In the genomic region with DNA sequence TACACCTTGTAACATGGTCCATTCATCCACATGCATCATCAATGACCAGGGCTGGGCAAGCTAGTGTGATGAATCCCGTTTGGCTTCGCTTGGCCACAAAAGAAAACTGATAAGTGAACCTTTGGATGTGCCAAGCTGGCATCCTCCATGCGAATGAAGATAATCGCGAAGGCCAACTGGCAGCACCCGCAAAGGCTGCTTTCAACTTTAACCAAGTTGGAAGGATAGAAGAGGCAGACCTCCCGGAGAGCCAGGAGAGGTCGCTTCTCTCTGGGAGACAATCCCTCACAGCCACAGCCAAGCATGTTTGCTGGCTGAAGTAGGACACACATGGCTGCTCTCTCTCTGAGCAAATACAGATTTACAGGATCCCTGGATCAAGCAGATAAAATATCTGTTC, we compare ENCODE assay signal across 15 mouse cellular contexts.
DNase-seq lines count a peak whose midpoint lies in the region; ATAC-seq and TF ChIP-seq lines count a peak whose summit lies in the region.
"Had no signal": no experiment of that assay in that cellular context is flagged by ENCODE, and none has a peak within 500 bp of the region (broad histone marks: within the 10 kb centered on the region; RNA-seq: fewer than 3 reads in every experiment).

No protein-coding gene starts in this region.

- no peak overlapping the region for H3K9ac ChIP-seq in heart, embryonic 12.5 days
- no peak overlapping the region for H3K9ac ChIP-seq in midbrain, postnatal 0 days (replicated peaks; ENCODE audit: low read length, poor library complexity, severe bottlenecking)
- no peak overlapping the region for H3K9ac ChIP-seq in midbrain, embryonic 13.5 days (replicated peaks)
- no peak overlapping the region for H3K9ac ChIP-seq in hindbrain, embryonic 16.5 days (ENCODE audit: low read depth, low read length)
- H3K9ac ChIP-seq: embryonic facial prominence, embryonic 13.5 days; limb, embryonic 13.5 days; neural tube, embryonic 15.5 days had no signal

- H3K27me3 ChIP-seq in heart, embryonic 12.5 days (replicated peaks) = no peaks in the 10 kb centered on the region
- no peaks in the 10 kb centered on the region for H3K27me3 ChIP-seq in midbrain, postnatal 0 days (ENCODE audit: insufficient read depth, low read length)
- no peaks in the 10 kb centered on the region for H3K27me3 ChIP-seq in midbrain, embryonic 13.5 days
- no peaks in the 10 kb centered on the region for H3K27me3 ChIP-seq in hindbrain, embryonic 16.5 days (replicated peaks; ENCODE audit: control insufficient read depth, insufficient read depth, low read length)
- H3K27me3 ChIP-seq: embryonic facial prominence, embryonic 13.5 days; limb, embryonic 13.5 days; neural tube, embryonic 15.5 days had no signal

- 0 out of 2 replicates have a peak, but pooled peaks have one; percentile 6 for TF ChIP-seq CTCF in midbrain, postnatal 0 days (IDR thresholded peaks at IDR 0.05)

- no peak overlapping the region for H3K4me2 ChIP-seq in heart, embryonic 12.5 days
- H3K4me2 ChIP-seq in midbrain, postnatal 0 days (ENCODE audit: low read depth, low read length, poor library complexity, severe bottlenecking) = no peak overlapping the region
- H3K4me2 ChIP-seq in midbrain, embryonic 13.5 days (replicated peaks) = no peak overlapping the region
- H3K4me2 ChIP-seq in hindbrain, embryonic 16.5 days (ENCODE audit: low read length) = no peak overlapping the region
- H3K4me2 ChIP-seq: embryonic facial prominence, embryonic 13.5 days; limb, embryonic 13.5 days; neural tube, embryonic 15.5 days had no signal

- WGBS in heart, embryonic 12.5 days = 77% methylated on average over 8 of the region's 8 CpGs
- 78% methylated on average over 8 of the region's 8 CpGs for WGBS in midbrain, postnatal 0 days
- 84% methylated on average over 8 of the region's 8 CpGs for WGBS in midbrain, embryonic 13.5 days
- 84% methylated on average over 8 of the region's 8 CpGs for WGBS in hindbrain, embryonic 16.5 days

- H3K4me1 ChIP-seq in heart, embryonic 12.5 days (replicated peaks) = peaks cover 8% of the 10 kb centered on the region
- H3K4me1 ChIP-seq in midbrain, postnatal 0 days (ENCODE audit: insufficient read depth, low read length) = no peaks in the 10 kb centered on the region
- no peaks in the 10 kb centered on the region for H3K4me1 ChIP-seq in midbrain, embryonic 13.5 days (replicated peaks)
- peaks cover 3% of the 10 kb centered on the region; the same call in 1 of the 2 replicates for H3K4me1 ChIP-seq in hindbrain, embryonic 16.5 days (ENCODE audit: control insufficient read depth, insufficient read depth, low read depth, low read length)

- H3K36me3 ChIP-seq in heart, embryonic 12.5 days = no peaks in the 10 kb centered on the region
- H3K36me3 ChIP-seq in midbrain, postnatal 0 days (ENCODE audit: insufficient read depth, low read length) = no peaks in the 10 kb centered on the region
- H3K36me3 ChIP-seq in midbrain, embryonic 13.5 days = no peaks in the 10 kb centered on the region
- no peaks in the 10 kb centered on the region for H3K36me3 ChIP-seq in hindbrain, embryonic 16.5 days (ENCODE audit: control insufficient read depth, insufficient read depth, low read length)
- H3K36me3 ChIP-seq: embryonic facial prominence, embryonic 13.5 days; hindbrain, embryonic 10.5 days; limb, embryonic 13.5 days; neural tube, embryonic 15.5 days had no signal

- no peaks in the 10 kb centered on the region for H3K9me3 ChIP-seq in heart, embryonic 12.5 days (replicated peaks)
- no peaks in the 10 kb centered on the region for H3K9me3 ChIP-seq in midbrain, postnatal 0 days (ENCODE audit: low read length)
- H3K9me3 ChIP-seq in midbrain, embryonic 13.5 days = no peaks in the 10 kb centered on the region
- no peaks in the 10 kb centered on the region for H3K9me3 ChIP-seq in hindbrain, embryonic 16.5 days (ENCODE audit: control insufficient read depth, low read length)
- H3K9me3 ChIP-seq: embryonic facial prominence, embryonic 13.5 days; hindbrain, embryonic 10.5 days; limb, embryonic 13.5 days; neural tube, embryonic 15.5 days had no signal

- DNase-seq in heart, adult 11 months = peak; percentile 93
- DNase-seq in midbrain, postnatal 0 days (ENCODE audit: low spot score) = no peak
- DNase-seq in heart, adult 8-10 months (ENCODE audit: low spot score) = peak; percentile 13
- peak; percentile 51 for DNase-seq in testis, postnatal 14 days (ENCODE audit: low spot score)
- DNase-seq: kidney, postnatal 25 days; lung, adult 2 months; right cerebral cortex, postnatal 14 days had no signal

- H3K4me3 ChIP-seq in heart, embryonic 12.5 days = no peak overlapping the region
- H3K4me3 ChIP-seq in midbrain, postnatal 0 days (ENCODE audit: low read depth, low read length) = no peak overlapping the region
- no peak overlapping the region for H3K4me3 ChIP-seq in midbrain, embryonic 13.5 days (replicated peaks)
- H3K4me3 ChIP-seq in hindbrain, embryonic 16.5 days (ENCODE audit: low read length) = no peak overlapping the region
- H3K4me3 ChIP-seq: embryonic facial prominence, embryonic 13.5 days; hindbrain, embryonic 10.5 days; limb, embryonic 13.5 days; neural tube, embryonic 15.5 days had no signal

- H3K27ac ChIP-seq in heart, embryonic 12.5 days (ENCODE audit: poor library complexity, severe bottlenecking) = no peak overlapping the region
- no peak overlapping the region for H3K27ac ChIP-seq in midbrain, postnatal 0 days (ENCODE audit: low read depth, low read length)
- no peak overlapping the region for H3K27ac ChIP-seq in midbrain, embryonic 13.5 days
- H3K27ac ChIP-seq in hindbrain, embryonic 16.5 days (ENCODE audit: low read depth, low read length) = no peak overlapping the region
- H3K27ac ChIP-seq: embryonic facial prominence, embryonic 13.5 days; hindbrain, embryonic 10.5 days; limb, embryonic 13.5 days; neural tube, embryonic 15.5 days had no signal

- ATAC-seq in heart, embryonic 12.5 days (ENCODE audit: insufficient number of reproducible peaks, low FRiP score) = no peak
- ATAC-seq in midbrain, postnatal 0 days (ENCODE audit: low FRiP score) = no peak
- no peak for ATAC-seq in midbrain, embryonic 13.5 days
- ATAC-seq in hindbrain, embryonic 16.5 days = no peak
- ATAC-seq: CD4-positive, CD25-positive, alpha-beta regulatory T cell, adult 4 months had no signal
